Mouse (Mus musculus) fat pad, adult 2 months (tissue): ENCODE measurements at regions not wholly inside any gene's neighbourhood (a gene's known extent, or its start where the extent isn't known, plus 50 kb on each side); places are given as distances from the start of the nearest gene placed in this dataset.

Source experiments
- DNase-seq: peaks from one replicate; pipeline ENCODE4 v3.0.0-alpha.2; 2011; ENCODE audit warnings: low read depth, low spot score; ENCODE audit errors: extremely low read depth

GRCm38 (mm10) chr1:50847156-50847555, 53.3 kb upstream of the Tmeff2 start:
- DNase-seq = no peak
